In the genomic region with DNA sequence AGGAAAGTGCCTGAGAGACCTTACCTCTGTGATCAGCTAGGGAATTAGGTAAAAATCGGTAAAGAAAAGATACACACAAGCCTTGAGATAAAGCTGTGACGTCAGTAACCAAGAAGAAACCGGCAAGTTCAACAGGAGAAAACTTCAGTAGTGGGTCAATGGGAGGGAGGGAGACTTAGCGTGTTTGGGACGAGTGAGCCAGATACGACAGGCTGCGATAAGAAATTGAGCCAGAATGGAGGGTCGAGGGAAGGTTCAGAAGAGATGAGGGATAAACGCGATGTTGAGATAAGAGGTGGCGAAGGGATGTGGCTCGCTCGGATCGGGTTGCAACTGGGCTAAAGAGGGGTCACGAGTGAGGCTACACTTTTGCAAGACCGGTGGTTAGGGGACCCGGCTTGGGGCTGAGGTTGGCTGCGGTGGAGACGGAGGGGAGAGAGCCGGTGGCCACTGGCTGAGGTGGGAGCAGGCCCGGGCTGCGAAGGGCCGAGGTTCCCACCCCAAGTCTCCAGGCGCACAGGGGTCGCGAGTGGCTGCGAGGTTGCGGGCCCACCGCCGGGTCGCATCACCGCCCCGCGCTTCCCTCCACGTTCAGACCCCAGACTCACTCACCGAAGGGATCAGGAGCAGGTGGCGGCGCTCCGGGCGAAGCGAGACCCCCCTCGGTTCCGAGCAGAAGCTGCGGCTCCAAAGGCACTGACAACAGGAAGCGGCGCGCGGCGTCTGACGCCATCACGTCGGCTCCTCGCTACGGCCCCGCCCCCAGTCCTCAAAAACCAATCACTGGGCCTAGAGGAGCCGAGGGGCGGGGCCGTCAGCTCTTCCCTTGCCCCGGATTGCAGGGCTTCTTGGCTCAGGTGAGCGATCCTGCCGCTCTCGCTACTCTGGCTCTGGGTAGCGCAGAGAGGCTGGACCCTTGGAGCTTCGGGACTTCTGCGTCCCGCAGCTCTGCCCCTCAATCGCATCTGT, we compare ENCODE assay signal across 8 mouse cellular contexts. TPM values are rescaled to one million over a fixed set of nuclear protein-coding genes. Genes with fewer than 3 reads are reported as not detected.
DNase-seq lines count a peak whose midpoint lies in the region; ATAC-seq lines count a peak whose summit lies in the region.

A gene (minus strand): TSS at position 707 of the 969 bp plus-strand sequence.

- H3K36me3 ChIP-seq in hindbrain, embryonic 14.5 days (replicated peaks; ENCODE audit: control insufficient read depth, insufficient read depth), result no peaks in the 10 kb centered on the region

- H3K9me3 ChIP-seq in hindbrain, embryonic 14.5 days (ENCODE audit: control insufficient read depth, low read length), result no peaks in the 10 kb centered on the region

- WGBS in hindbrain, embryonic 14.5 days, result under 1% methylated on average over 67 of the region's 67 CpGs

- H3K4me3 ChIP-seq in hindbrain, embryonic 14.5 days (replicated peaks; ENCODE audit: low read length), result peak within 1 kb of the TSS; percentile 84

- ATAC-seq in hindbrain, embryonic 14.5 days (ENCODE audit: low FRiP score), result peak; percentile 99

- no peaks in the 10 kb centered on the region for H3K27me3 ChIP-seq in hindbrain, embryonic 14.5 days (ENCODE audit: control insufficient read depth, insufficient read depth, low read length)

- H3K9ac ChIP-seq in hindbrain, embryonic 14.5 days, result peak within 1 kb of the TSS; percentile 79

- peak; percentile 98 for DNase-seq in R1 (ENCODE audit: low read depth, low spot score)
- DNase-seq in cerebellum, postnatal 25 days, result peak; percentile 97 to 99
- peak; percentile 89 to 93 for DNase-seq in frontal cortex, postnatal 25 days (ENCODE audit: low spot score in 2 of 2)
- peak; percentile 95 for DNase-seq in hindbrain, embryonic 14.5 days (ENCODE audit: low spot score)
- peak; percentile 93 to 95 for DNase-seq in layer of hippocampus, postnatal 36 days
- DNase-seq in lung, postnatal 36 days, result peak; percentile 99
- peak; percentile 96 for DNase-seq in retina, postnatal 1 day
- DNase-seq in urinary bladder, adult 18-20 months (ENCODE audit: low spot score in 2 of 2), result peak; percentile 91 to 93

- peaks cover 9% of the 10 kb centered on the region for H3K4me1 ChIP-seq in hindbrain, embryonic 14.5 days (replicated peaks; ENCODE audit: control insufficient read depth, insufficient read depth, low read length)

- peak within 1 kb of the TSS; percentile 69 for H3K4me2 ChIP-seq in hindbrain, embryonic 14.5 days (replicated peaks)

- H3K27ac ChIP-seq in hindbrain, embryonic 14.5 days, result peak within 1 kb of the TSS; percentile 79

RNA-seq across cellular contexts. Expression of the gene that starts here (rescaled TPM):
- polyA plus RNA-seq in hindbrain, embryonic 14.5 days (2014; fragmentation: Nextera tagmentation; extraction: Ambion mirVana), result 9.2 and 10.3 TPM in 2 replicates
- 10 to 100 TPM; 18.8 to 20.6 TPM for total RNA-seq in layer of hippocampus, postnatal 36 days (2021)

Comparison
In these comparisons a context has a peak if more than half of its experiments do, and no peak if none do; other contexts are left out.
1. Peak in every context shown above with its lines: DNase-seq, ATAC-seq, H3K4me3 ChIP-seq and H3K27ac ChIP-seq.